Mouse (Mus musculus): Measurements from ENCODE around the gene Dok7.

DNA sequence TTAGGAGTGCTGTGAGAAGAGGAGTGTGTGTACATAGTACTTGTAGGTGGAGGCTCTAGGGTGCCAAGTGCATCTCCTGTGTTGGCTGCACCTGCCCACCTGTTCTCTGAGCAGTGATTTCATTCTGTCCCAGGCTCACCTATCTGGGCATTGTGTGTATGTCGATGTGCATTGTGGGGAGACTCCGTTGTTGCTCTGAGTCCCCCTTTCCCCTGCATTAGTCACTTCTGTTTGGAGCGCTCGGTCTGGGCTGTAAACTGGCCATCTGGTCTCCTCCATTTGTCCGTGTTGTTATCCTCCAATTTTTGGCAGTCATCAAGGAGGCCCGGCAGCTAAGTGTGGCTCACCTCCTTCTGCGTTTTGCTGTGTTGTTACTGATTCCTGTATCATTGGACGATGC is 63.5 kb downstream of the Dok7 start:
- TF ChIP-seq GATA1 (IDR thresholded peaks at IDR 0.05; ENCODE audit: low read length) (no peak), TAL1 (IDR thresholded peaks at IDR 0.05; ENCODE audit: low read length) (no peak)

Measured in erythroblast, embryonic 14.5 days (primary cell).